Mouse (Mus musculus) neural tube, embryonic 10.5 days (tissue): ENCODE measurements around the gene Phf10.
"Not testable (repeated sequence)": the region's sequence is repeated elsewhere in the genome, so short reads cannot be mapped to it uniquely, and the experiment has no call there.

ENCODE experiments used
- DNase-seq: peaks from one replicate; pipeline ENCODE4 v3.0.0-alpha.2; 2017; ENCODE audit warnings: low spot score; ENCODE audit errors: extremely low spot score

The Phf10 gene

GRCm38 (mm10) chr17:14960951-14961556 lies at the start of gene Phf10:
TSS of gene Phf10 (minus strand) at chr17:14961273.
- DNase-seq, result peak; percentile 66

GRCm38 (mm10) chr17:15009706-15010413 lies 48.8 kb upstream of the Phf10 start, which contains the start of gene Gm3435:
TSS of gene Gm3435 (plus strand) at chr17:15010176.
- DNase-seq, result not testable (repeated sequence)

- not testable (repeated sequence) for DNase-seq
Measured at GRCm38 (mm10) chr17:15009088-15009487, 48.0 kb upstream of the Phf10 start.

- DNase-seq, result not testable (repeated sequence)
Measured at GRCm38 (mm10) chr17:15000047-15000446, 39.0 kb upstream of the Phf10 start.

- DNase-seq, result not testable (repeated sequence)
Measured at GRCm38 (mm10) chr17:14994140-14994539, 33.1 kb upstream of the Phf10 start.

GRCm38 (mm10) chr17:14993139-14993832 lies 32.2 kb upstream of the Phf10 start:
- not testable (repeated sequence) for DNase-seq

- not testable (repeated sequence) for DNase-seq
Measured at GRCm38 (mm10) chr17:14992522-14993138, 31.6 kb upstream of the Phf10 start.

- DNase-seq, result not testable (repeated sequence)
Measured at GRCm38 (mm10) chr17:14990116-14990702, 29.1 kb upstream of the Phf10 start.

GRCm38 (mm10) chr17:14978362-14979038 lies 17.4 kb upstream of the Phf10 start, which contains the start of the genes 9030025P20Rik and Gm3417:
TSS of gene 9030025P20Rik (plus strand) at chr17:14978468.
TSS of gene Gm3417 (minus strand) at chr17:14978790.
- not testable (repeated sequence) for DNase-seq

- DNase-seq, result not testable (repeated sequence)
Measured at GRCm38 (mm10) chr17:14977718-14978361, 16.8 kb upstream of the Phf10 start.

GRCm38 (mm10) chr17:14968373-14968913 lies 7.4 kb upstream of the Phf10 start:
- DNase-seq, result not testable (repeated sequence)

GRCm38 (mm10) chr17:14961557-14962154 lies 583 bp upstream of the Phf10 start:
- not testable (repeated sequence) for DNase-seq

GRCm38 (mm10) chr17:14960520-14960919 lies 553 bp downstream of the Phf10 start:
- peak; percentile 49 for DNase-seq

- no peak for DNase-seq
Measured at GRCm38 (mm10) chr17:14959979-14960378, 1.1 kb downstream of the Phf10 start.

- DNase-seq, result no peak
Measured at GRCm38 (mm10) chr17:14958686-14959327, 2.3 kb downstream of the Phf10 start.

- no peak for DNase-seq
Measured at GRCm38 (mm10) chr17:14953452-14953851, 7.6 kb downstream of the Phf10 start.

- no peak for DNase-seq
Measured at GRCm38 (mm10) chr17:14949161-14949827, 11.8 kb downstream of the Phf10 start.

GRCm38 (mm10) chr17:14944551-14944950 lies 16.5 kb downstream of the Phf10 start:
- DNase-seq, result no peak
